Mouse (Mus musculus): ENCODE measurements around the gene Cd36. TPM values are rescaled to one million over a fixed set of nuclear protein-coding genes. Genes with fewer than 3 reads are reported as not detected.
"Not testable (repeated sequence)": the region's sequence is repeated elsewhere in the genome, so short reads cannot be mapped to it uniquely, and the experiment has no call there.

The Cd36 gene
- polyA plus RNA-seq, 1 experiment from 2014 or later = 63.9 TPM

DNA sequence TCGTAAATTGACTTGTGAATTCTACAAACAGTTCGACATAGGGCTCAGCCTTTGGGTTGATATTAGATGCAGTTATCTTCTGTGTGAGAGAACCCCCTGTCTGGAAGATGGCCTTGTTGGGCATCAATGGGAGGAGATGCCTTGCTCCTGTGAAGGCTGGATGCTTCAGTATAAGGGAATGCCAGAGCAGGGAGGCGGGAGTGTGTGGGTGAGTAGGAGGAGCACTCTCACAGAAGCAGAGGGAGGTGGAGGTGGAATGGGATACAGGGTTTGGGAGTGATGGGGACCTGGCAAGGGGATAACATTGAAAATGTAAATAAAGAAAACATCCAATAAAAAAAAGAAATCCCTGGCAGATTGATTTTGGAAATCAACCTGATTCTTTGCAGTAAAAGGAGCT lies 35.0 kb upstream of the Cd36 start:
- no peaks in the 10 kb centered on the region for H3K9me3 ChIP-seq (ENCODE audit: low read length)
- no peak overlapping the region for H3K27ac ChIP-seq (ENCODE audit: low read depth)
- H3K9ac ChIP-seq (replicated peaks) = no peak overlapping the region
- no peak for ATAC-seq
- H3K27me3 ChIP-seq (ENCODE audit: insufficient read depth, low read length) = no peaks in the 10 kb centered on the region
- DNase-seq = no peak
- no peaks in the 10 kb centered on the region for H3K36me3 ChIP-seq (replicated peaks; ENCODE audit: insufficient read depth, low read length)
- H3K4me2 ChIP-seq (ENCODE audit: low read depth, low read length) = no peak overlapping the region
- H3K4me3 ChIP-seq (ENCODE audit: low read depth, low read length) = no peak overlapping the region
- H3K4me1 ChIP-seq (ENCODE audit: insufficient read depth) = peaks cover 9% of the 10 kb centered on the region; the same call in 1 of the 2 replicates
- WGBS (ENCODE audit: insufficient replicate concordance) = 82% methylated on average over 3 of the region's 3 CpGs
- TF ChIP-seq CTCF (IDR thresholded peaks at IDR 0.05; ENCODE audit: low read depth) (no peak), EP300 (IDR thresholded peaks at IDR 0.05; ENCODE audit: low read depth) (no peak)

DNA sequence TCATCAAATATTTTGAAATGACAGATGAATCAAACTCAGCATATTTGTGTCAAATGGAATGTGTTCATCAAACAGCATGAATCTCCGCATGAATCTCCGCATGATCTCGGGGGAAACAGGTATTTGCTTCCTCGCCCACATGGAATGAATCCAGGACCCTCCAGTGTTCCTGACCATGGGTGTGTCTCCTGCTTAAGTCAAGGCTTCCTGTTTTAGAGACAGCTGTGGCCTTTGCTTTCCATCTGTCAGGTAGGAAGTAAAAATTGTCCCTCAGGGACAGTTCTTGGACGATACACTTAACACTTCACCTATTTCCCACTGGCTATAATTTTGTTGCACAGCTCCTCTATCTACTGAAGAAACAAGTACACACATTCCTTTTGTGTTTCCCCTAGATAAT lies 30.4 kb upstream of the Cd36 start:
- WGBS (ENCODE audit: insufficient replicate concordance) = 71% methylated on average over 5 of the region's 5 CpGs
- ATAC-seq = no peak
- H3K4me1 ChIP-seq (ENCODE audit: insufficient read depth) = peaks cover under 1% of the 10 kb centered on the region; the same call in 1 of the 2 replicates
- DNase-seq = no peak
- no peak overlapping the region for H3K4me2 ChIP-seq (ENCODE audit: low read depth, low read length)
- TF ChIP-seq CTCF (IDR thresholded peaks at IDR 0.05; ENCODE audit: low read depth) = no peak
- no peak for TF ChIP-seq EP300 (IDR thresholded peaks at IDR 0.05; ENCODE audit: low read depth)
- no peaks in the 10 kb centered on the region for H3K36me3 ChIP-seq (replicated peaks; ENCODE audit: insufficient read depth, low read length)
- H3K9ac ChIP-seq (replicated peaks) = no peak overlapping the region
- no peak overlapping the region for H3K4me3 ChIP-seq (ENCODE audit: low read depth, low read length)
- no peak overlapping the region for H3K27ac ChIP-seq (ENCODE audit: low read depth)
- no peaks in the 10 kb centered on the region for H3K27me3 ChIP-seq (ENCODE audit: insufficient read depth, low read length)
- H3K9me3 ChIP-seq (ENCODE audit: low read length) = no peaks in the 10 kb centered on the region

- TF ChIP-seq EP300 (IDR thresholded peaks at IDR 0.05; ENCODE audit: low read depth) = no peak
- TF ChIP-seq CTCF (IDR thresholded peaks at IDR 0.05; ENCODE audit: low read depth) = no peak
- Histone ChIP-seq H3K36me3 (replicated peaks; ENCODE audit: insufficient read depth, low read length) (no peaks in the 10 kb centered on the region), H3K9ac (replicated peaks) (no peak overlapping the region), H3K4me3 (ENCODE audit: low read depth, low read length) (no peak overlapping the region), H3K9me3 (ENCODE audit: low read length) (no peaks in the 10 kb centered on the region), H3K4me2 (ENCODE audit: low read depth, low read length) (no peak overlapping the region), H3K27ac (ENCODE audit: low read depth) (no peak overlapping the region), H3K4me1 (ENCODE audit: insufficient read depth) (no peaks in the 10 kb centered on the region), H3K27me3 (ENCODE audit: insufficient read depth, low read length) (no peaks in the 10 kb centered on the region)
- ATAC-seq = no peak
- DNase-seq = no peak
- WGBS (ENCODE audit: insufficient replicate concordance) = 65% methylated on average over 7 of the region's 7 CpGs
Measured at GRCm38 (mm10) chr5:17904766-17905165, 16.2 kb upstream of the Cd36 start.

- no peaks in the 10 kb centered on the region for H3K9me3 ChIP-seq (ENCODE audit: low read length)
- no peak overlapping the region for H3K4me3 ChIP-seq (ENCODE audit: low read depth, low read length)
- ATAC-seq (peak; percentile 48), DNase-seq (no peak)
- H3K9ac ChIP-seq (replicated peaks) = no peak overlapping the region
- H3K36me3 ChIP-seq (replicated peaks; ENCODE audit: insufficient read depth, low read length) = no peaks in the 10 kb centered on the region
- no peak overlapping the region for H3K27ac ChIP-seq (ENCODE audit: low read depth)
- H3K27me3 ChIP-seq (ENCODE audit: insufficient read depth, low read length) = no peaks in the 10 kb centered on the region
- no peaks in the 10 kb centered on the region for H3K4me1 ChIP-seq (ENCODE audit: insufficient read depth)
- WGBS (ENCODE audit: insufficient replicate concordance) = 37% methylated on average over 3 of the region's 3 CpGs
- H3K4me2 ChIP-seq (ENCODE audit: low read depth, low read length) = no peak overlapping the region
- no peak for TF ChIP-seq CTCF (IDR thresholded peaks at IDR 0.05; ENCODE audit: low read depth)
- peak; percentile 62 for TF ChIP-seq EP300 (IDR thresholded peaks at IDR 0.05; ENCODE audit: low read depth)
Measured at GRCm38 (mm10) chr5:17898948-17899347, 10.3 kb upstream of the Cd36 start.

DNA sequence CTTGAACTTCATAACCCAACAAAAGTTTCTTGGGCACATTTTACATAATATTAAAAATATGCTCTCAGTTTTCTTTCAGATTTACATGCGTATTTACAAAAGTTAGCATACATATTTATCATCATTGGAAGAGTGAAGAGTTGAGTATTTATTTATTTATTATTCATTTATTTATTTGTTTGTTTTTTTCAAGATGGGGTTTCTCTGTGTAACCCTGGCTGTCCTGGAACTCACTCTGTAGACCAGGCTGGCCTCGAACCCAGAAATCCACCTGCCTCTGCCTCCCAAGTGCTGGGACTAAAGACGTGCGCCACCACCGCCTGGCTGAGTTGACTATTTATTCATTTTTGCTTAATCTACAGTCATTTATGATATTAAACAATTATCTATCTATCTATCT lies 9.0 kb upstream of the Cd36 start:
- not testable (repeated sequence) for H3K36me3 ChIP-seq (replicated peaks; ENCODE audit: insufficient read depth, low read length); H3K9me3 ChIP-seq (ENCODE audit: low read length); H3K4me2 ChIP-seq (ENCODE audit: low read depth, low read length); H3K27ac ChIP-seq (ENCODE audit: low read depth); ATAC-seq; H3K9ac ChIP-seq (replicated peaks); H3K27me3 ChIP-seq (ENCODE audit: insufficient read depth, low read length); H3K4me3 ChIP-seq (ENCODE audit: low read depth, low read length); H3K4me1 ChIP-seq (ENCODE audit: insufficient read depth); DNase-seq
- 89% methylated on average over 5 of the region's 5 CpGs for WGBS (ENCODE audit: insufficient replicate concordance)

- Histone ChIP-seq H3K27me3 (ENCODE audit: insufficient read depth, low read length) (no peaks in the 10 kb centered on the region), H3K9me3 (ENCODE audit: low read length) (no peaks in the 10 kb centered on the region), H3K27ac (ENCODE audit: low read depth) (no peak overlapping the region), H3K4me3 (ENCODE audit: low read depth, low read length) (no peak overlapping the region), H3K4me2 (ENCODE audit: low read depth, low read length) (no peak overlapping the region), H3K9ac (replicated peaks) (no peak overlapping the region), H3K4me1 (ENCODE audit: insufficient read depth) (no peaks in the 10 kb centered on the region), H3K36me3 (replicated peaks; ENCODE audit: insufficient read depth, low read length) (no peaks in the 10 kb centered on the region)
- 64% methylated on average over 2 of the region's 2 CpGs for WGBS (ENCODE audit: insufficient replicate concordance)
- TF ChIP-seq EP300 (IDR thresholded peaks at IDR 0.05; ENCODE audit: low read depth) (no peak), CTCF (IDR thresholded peaks at IDR 0.05; ENCODE audit: low read depth) (no peak)
- ATAC-seq (no peak), DNase-seq (no peak)
Measured at GRCm38 (mm10) chr5:17893577-17894172, 5.1 kb upstream of the Cd36 start.

DNA sequence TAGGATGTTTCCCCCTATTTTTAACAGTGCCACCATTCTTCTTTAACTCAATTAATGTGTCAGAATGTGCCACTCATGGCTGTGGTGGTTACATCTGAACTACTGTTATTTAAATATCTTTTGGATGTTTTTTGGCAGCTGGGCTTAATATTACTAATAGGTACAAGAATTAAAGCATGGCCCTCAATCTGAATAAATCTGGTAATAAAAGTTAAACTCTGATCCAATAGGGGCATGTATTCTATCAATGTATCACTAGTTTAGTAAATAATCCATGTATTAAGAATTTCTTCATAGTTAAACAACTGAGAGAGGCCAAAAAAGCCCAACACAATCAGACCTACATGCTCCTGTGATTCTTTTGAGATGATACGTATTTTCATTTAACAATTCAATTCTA lies 690 bp upstream of the Cd36 start:
- Histone ChIP-seq H3K36me3 (replicated peaks; ENCODE audit: insufficient read depth, low read length) (no peaks in the 10 kb centered on the region), H3K4me2 (ENCODE audit: low read depth, low read length) (no peak overlapping the region), H3K27me3 (ENCODE audit: insufficient read depth, low read length) (no peaks in the 10 kb centered on the region), H3K4me1 (ENCODE audit: insufficient read depth) (no peaks in the 10 kb centered on the region), H3K9me3 (ENCODE audit: low read length) (no peaks in the 10 kb centered on the region), H3K4me3 (ENCODE audit: low read depth, low read length) (no peak overlapping the region), H3K9ac (replicated peaks) (no peak overlapping the region), H3K27ac (ENCODE audit: low read depth) (no peak overlapping the region)
- ATAC-seq = no peak
- WGBS (ENCODE audit: insufficient replicate concordance) = 79% methylated on average over 1 of the region's 1 CpGs
- no peak for DNase-seq
- TF ChIP-seq EP300 (IDR thresholded peaks at IDR 0.05; ENCODE audit: low read depth) (no peak), CTCF (IDR thresholded peaks at IDR 0.05; ENCODE audit: low read depth) (no peak)

Measured in liver, postnatal 0 days (tissue).